Mouse (Mus musculus): ENCODE results near the gene Zglp1.

Gene Zglp1

DNA sequence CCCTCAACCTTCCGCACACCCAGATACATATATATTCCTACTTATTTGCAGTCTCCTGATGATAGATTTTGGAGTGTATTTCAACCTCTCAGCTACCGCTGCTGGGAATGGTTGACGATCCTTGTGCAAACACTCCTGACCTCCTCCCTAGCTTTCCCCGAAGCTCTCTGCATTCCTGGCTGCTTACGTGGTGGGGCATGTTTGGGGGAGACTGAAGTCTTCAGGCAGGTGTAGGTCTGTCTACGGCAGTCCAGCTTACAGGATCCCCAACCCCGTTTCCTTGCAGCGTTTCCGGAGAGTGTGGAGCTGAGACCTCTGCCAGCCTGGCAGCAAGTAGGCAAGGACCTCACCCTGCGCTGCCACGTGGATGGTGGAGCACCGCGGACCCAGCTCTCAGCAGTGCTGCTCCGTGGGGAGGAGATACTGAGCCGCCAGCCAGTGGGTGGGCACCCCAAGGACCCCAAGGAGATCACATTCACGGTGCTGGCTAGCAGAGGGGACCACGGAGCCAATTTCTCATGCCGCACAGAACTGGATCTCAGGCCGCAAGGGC, 41.6 kb downstream of the Zglp1 start:
- DNase-seq: no peak

DNA sequence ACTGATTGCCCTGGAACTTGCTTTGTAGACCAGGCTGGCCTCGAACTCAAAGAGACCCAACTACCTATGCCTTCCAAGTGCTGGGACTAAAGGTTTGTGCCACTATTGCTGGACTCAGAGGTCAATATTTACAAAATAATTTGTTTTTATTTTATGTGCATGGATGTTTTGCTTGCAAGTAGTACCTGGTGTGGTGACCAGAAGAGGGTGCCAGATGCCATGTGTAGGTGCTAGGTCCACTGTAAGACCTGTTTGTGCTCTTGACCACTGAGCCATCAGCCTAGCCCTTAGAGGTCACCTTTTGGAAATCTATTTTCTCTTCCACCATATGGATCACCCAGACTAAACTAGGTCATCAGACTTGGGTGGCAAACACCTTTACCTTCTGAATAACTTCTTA, 44.2 kb downstream of the Zglp1 start:
- no peak for DNase-seq

DNA sequence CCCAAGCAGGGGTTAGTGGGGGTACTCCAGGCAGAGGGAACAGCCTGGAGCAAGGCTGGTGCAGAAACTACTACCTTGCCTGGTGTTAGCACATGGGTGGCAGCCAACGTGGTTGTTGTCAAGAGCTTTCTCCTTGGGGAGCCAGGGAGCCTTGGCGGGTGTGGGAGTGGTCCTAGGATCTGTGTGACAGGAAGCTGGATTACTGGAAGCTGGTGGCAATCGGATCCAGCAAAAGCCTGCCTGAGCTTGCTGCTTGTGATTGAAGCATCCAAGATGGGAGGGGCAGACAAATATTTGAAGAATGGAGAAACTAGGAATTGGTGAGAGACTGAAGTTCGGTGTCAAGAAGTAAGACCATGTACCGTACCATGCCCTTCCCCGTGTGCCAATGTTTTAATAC, 44.6 kb downstream of the Zglp1 start:
- DNase-seq: no peak

DNA sequence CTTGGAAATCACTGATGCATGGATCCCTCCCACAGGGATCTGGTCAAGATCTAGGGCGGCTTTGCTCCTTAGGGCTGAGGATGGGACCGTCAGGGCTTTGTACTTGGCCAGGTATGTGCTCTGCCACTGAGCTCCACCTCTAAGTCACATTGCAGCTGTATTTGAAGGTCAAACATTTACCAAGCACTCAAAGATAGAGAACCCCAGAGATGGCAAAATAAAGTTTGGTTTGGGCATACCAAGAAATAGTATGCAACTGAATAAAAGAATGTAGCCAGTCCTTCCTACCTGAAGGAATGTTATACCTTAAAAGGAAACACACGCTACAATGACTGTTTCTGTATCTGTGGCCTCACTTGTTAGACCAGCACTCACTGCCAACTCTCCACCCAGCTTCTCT, 45.5 kb downstream of the Zglp1 start:
- no peak for DNase-seq

DNA sequence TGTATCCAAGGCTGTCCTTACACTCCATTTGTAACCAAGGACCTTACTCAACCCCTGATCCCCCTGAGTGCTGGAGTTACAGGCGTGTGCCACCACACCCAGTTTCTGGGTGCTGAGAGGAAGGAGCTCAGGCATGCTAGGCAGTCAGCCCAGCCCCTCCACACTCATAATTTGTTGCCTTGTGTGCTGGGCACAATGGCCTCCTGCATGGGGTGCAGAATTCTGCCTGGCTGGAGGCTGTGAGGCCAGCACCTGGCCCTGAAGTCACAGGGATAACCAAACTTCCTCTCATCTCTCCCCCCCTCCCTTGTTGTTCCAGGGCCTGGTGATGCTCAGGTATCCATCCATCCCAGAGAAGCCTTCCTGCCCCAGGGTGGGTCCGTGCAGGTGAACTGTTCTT, 48.3 kb downstream of the Zglp1 start:
- no peak for DNase-seq

DNA sequence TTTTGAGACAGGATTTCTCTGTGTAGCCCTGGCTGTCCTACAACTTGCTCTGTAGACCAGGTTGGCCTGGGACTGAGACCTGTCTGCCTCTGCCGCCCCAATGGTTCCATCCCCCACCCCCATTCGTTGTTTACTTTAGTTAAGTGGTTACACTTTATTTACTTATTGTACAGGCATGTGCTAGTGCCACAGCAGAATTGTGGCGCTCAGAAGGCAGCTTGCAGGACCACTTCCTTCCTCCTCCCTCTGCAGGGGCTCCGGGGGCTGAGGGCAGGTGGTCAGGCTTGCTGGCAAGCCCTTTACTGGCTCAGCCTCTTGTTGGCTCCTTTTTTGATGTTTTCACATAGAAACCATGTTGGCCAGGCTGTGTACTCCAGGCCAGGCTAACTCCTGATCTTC, 49.7 kb downstream of the Zglp1 start:
- no peak for DNase-seq

DNA sequence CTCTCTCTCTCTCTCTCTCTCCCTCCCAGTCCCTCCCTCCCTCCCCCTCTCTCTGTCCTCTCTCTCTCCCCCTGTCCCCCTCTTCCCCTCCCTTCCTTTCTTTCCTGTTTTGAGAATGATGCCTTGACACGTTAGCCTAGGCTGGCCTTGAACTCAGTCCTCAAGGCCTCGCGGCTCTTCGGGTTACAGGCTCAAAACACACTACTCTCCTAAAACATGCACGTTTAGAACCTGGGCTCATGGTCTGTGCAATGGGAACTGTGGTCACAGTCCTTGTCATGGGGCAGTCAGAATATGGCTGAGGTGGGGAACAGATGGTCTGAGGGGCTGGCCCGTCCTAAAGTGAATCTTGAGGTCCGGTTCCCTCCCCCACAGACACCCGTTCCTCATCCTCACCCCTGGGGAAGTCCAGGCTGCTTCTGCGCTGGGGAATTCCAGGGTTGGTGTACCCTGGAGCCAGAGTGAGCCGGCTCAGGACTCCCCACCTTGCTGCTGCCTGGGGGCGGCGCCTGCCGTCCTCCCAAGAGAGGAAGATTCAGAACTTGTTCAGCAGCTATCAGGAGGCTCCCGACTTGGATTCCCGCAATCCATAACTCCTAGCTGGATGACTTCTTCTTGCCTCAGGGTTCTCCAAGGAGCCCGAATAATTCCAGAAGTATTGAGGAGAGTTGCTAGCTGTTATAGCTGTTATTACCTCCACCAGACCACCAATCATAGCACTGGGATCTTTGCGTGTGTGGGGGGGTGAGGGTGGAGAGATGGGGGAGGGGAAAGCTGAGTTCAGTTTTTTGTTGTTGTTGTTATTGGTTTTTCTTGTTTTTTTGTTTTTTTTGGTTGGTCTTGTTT, 50.3 kb downstream of the Zglp1 start:
- DNase-seq: peak in 1 of 2 experiments; percentile 19

DNA sequence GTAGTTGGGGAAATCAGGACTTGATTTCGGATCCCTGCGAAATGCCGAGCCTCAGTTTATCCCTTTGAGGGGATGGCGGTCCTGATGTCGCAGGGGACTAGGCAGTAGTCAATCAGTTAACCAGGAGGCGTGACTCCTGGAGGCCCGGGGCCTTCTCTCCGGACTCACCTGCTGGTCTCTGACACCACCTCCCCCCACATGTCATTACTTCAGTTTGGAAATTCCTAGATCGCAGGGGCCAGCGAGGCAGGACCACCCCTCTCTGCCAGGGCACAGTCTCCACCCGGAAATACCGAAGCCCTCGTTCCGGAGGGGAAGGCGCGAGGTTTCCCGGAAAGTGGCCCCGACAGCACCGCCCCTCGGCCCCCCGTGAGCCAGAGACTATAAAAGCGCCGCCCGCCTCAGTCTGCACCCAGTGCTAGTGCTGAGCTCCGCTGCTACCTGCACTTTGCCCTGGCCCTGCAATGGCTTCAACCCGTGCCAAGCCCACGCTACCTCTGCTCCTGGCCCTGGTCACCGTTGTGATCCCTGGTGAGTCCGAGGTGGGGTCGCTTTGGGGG, 51.2 kb downstream of the Zglp1 start, which contains the start of gene Icam1:
Gene Icam1 (plus strand): TSS at position 415 of the 560 bp plus-strand sequence.
- peak; percentile 76 to 90 for DNase-seq

DNA sequence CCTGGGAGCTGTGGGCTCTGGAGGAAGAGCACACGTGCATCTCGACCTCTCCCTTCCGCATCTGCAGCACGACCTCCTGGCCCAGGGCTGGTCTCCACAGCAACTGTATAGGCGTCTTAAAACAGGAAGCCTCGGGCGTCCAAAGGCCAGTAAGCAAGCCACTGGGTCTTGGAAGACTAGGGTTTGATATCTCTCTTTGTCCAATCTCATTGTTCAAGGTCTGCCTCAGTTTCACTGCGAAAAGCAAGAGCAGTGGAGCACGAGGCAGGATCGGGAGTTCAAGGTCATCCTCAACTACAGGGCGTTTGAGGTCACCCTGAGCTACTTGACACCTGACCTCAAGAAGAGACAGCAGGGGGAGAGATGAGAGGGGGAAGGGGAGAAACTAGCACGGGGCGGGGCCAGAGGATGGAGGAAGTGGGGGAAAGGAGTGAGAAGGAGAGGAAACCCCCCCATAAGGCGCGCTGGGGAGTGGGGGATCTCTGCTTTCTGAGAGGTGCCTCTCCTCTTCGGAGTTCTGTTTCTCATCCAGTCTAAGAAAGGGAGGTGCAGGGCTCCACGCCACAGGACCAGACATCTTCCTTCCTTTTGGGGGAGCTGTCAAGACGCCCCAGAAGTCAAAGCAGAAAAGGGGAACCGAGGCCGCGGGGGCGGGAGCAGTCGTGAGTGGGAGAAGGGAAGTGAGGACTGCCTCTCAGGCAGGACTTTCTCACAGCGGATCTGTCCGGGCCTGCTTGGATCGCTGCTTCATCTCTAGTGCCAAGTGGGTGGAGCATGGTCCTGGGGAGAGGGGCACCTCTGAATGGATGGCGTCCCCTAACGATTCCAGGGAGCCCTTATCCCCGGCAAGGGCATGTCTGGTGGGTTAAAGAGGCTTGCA, 52.0 kb downstream of the Zglp1 start:
- peak; percentile 68 to 70 for DNase-seq

All from kidney, adult 8-10 months (tissue).